Mouse (Mus musculus) ES-E14 (cell line): ENCODE results near the gene Syngr2. TPM values are rescaled to one million over a fixed set of nuclear protein-coding genes. Genes with fewer than 3 reads are reported as not detected.
"Not testable (repeated sequence)": the region's sequence is repeated elsewhere in the genome, so short reads cannot be mapped to it uniquely, and the experiment has no call there.

ENCODE experiments used
- DNase-seq: peaks from one replicate; pipeline ENCODE4 v3.0.0-alpha.2; 2013; ENCODE audit warnings: low read depth, low spot score
- H3K27ac ChIP-seq: 2 replicates; pipeline ENCODE4 v1.5.1; 2012; ENCODE audit warnings: low read depth, mild to moderate bottlenecking, low read length, moderate library complexity, mixed read lengths; ENCODE audit not compliant: poor library complexity, insufficient read depth, severe bottlenecking
- H3K36me3 ChIP-seq: 2 replicates; pipeline ENCODE4 v1.6.1; 2012; ENCODE audit warnings: mild to moderate bottlenecking, low read length, moderate library complexity, mixed read lengths; ENCODE audit not compliant: control insufficient read depth, poor library complexity, insufficient read depth, severe bottlenecking
- H3K4me1 ChIP-seq, 2 experiments: fragments of 150-350 bp in 1 of 2; sonication (generic) in 1 of 2; 2 replicates each; pipeline ENCODE4 v1.6.1; 2012; ENCODE audit warnings: low read length in 2 of 2, mild to moderate bottlenecking in 1 of 2, mixed read lengths in 1 of 2; ENCODE audit not compliant: control insufficient read depth in 2 of 2, insufficient read depth in 2 of 2, poor library complexity in 1 of 2
- H3K4me3 ChIP-seq, 2 experiments: fragments of 150-350 bp in 1 of 2; sonication (generic) in 1 of 2; 2 replicates each; pipeline ENCODE4 v1.5.1; 2012; ENCODE audit warnings: low read length in 2 of 2, low read depth in 1 of 2, mild to moderate bottlenecking in 1 of 2, mixed read lengths in 1 of 2; ENCODE audit not compliant: insufficient read depth in 1 of 2, poor library complexity in 1 of 2, severe bottlenecking in 1 of 2
- H3K9ac ChIP-seq: 2 replicates; pipeline ENCODE4 v1.6.1; 2012; ENCODE audit warnings: low read depth, mild to moderate bottlenecking, low read length, mixed read lengths; ENCODE audit not compliant: poor library complexity, insufficient read depth, severe bottlenecking
- H3K9me3 ChIP-seq: fragments of 150-350 bp; sonication (generic); 2 replicates; pipeline ENCODE4 v1.6.1; 2012; ENCODE audit warnings: low read depth, mild to moderate bottlenecking, low read length; ENCODE audit not compliant: control insufficient read depth, insufficient read depth
- CHD2 ChIP-seq: IDR thresholded peaks from 2 replicates; pipeline ENCODE4 v1.6.1; 2014; ENCODE audit warnings: mild to moderate bottlenecking, low read depth, low read length, inconsistent platforms
- HCFC1 ChIP-seq: IDR thresholded peaks from 2 replicates; pipeline ENCODE4 v1.6.1; 2012; ENCODE audit warnings: low read length, inconsistent platforms, borderline replicate concordance; ENCODE audit not compliant: insufficient read depth
- MAFK ChIP-seq: IDR thresholded peaks from 2 replicates; pipeline ENCODE4 v1.6.1; 2014; ENCODE audit warnings: mild to moderate bottlenecking, low read depth, low read length, inconsistent platforms; ENCODE audit not compliant: insufficient read depth
- ZC3H11A ChIP-seq: IDR thresholded peaks from 2 replicates; pipeline ENCODE4 v1.6.1; 2012; ENCODE audit warnings: low read depth, mild to moderate bottlenecking, inconsistent platforms, low read length, borderline replicate concordance
- ZNF384 ChIP-seq: IDR thresholded peaks from 2 replicates; pipeline ENCODE4 v1.6.1; 2012; ENCODE audit warnings: low read depth, low read length, inconsistent platforms
- in situ Hi-C, 2 experiments: fragments of 600-800 bp; cut with MboI; formaldehyde crosslinking; loops; one replicate each; pipeline ENCODE4 v1.15.1; 2025; ENCODE audit warnings: low sequenced_read_pairs in 2 of 2, inconsistent platforms in 1 of 2; ENCODE audit not compliant: unreplicated experiment in 2 of 2
- total RNA-seq: library from RNA; depleted of rRNA; stranded (reverse); fragments of 300-350 nt; gene quantifications from 2 replicates; pipeline ENCODE4 v1.2.3, GENCODE M21; 2012

The Syngr2 gene
- total RNA-seq, 1 experiment = 69.6 TPM

- in situ Hi-C loops = loop anchor here in 1 of 2 experiments (25.0 kb wide), 1 partner anchor 419 kb away; no protein-coding TSS in a partner anchor
- Histone ChIP-seq H3K4me3 (no peak overlapping the region), H3K27ac (no peak overlapping the region), H3K4me1 (peaks cover 4 to 5% of the 10 kb centered on the region in 2 experiments; a peak in 3 of 4 replicates), H3K9me3 (no peaks in the 10 kb centered on the region), H3K36me3 (no peaks in the 10 kb centered on the region), H3K9ac (no peak overlapping the region)
- no peak for DNase-seq
- TF ChIP-seq ZNF384 (no peak), HCFC1 (no peak), CHD2 (no peak), ZC3H11A (no peak), MAFK (no peak)
These were observed 2.7 kb upstream of the Syngr2 start for GRCm38 (mm10) chr11:117806781-117807180.

DNA sequence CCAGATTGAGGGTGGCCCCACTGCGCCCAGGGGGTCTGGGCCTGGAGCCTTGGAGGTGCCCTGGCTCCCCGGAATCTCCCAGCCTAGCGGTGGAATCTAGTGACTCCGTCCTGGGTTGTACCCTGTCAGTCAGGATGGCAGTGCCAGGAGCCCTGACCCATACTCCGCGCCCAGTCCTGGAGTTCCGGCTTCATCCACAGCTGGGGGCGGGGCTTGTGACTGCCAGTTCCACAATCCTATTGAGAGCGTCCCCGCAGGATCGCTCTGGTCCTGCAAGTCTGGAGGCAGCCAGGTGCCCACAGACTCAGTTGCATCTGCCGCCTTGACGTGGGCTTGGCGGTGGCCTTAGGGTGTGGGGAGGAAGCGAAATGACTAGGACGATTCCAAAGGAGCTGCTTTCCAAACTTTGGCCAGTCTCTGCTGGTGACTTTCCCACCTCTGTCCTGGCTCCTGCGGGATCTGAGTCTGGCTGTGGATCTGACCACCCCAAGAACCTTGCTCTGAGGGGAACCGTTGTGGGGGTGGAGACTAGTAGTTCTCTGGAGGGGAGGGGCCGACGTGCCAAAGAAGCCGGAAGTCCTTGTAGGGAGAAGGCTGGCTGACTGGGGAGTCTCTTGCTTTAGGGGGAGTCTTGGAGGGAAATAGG lies 1.1 kb downstream of the Syngr2 start:
- peak; percentile 77 for DNase-seq
- Histone ChIP-seq H3K36me3 (peaks cover 28% of the 10 kb centered on the region), H3K4me3 (peak overlapping the region; percentile 77 to 96), H3K4me1 (peaks cover 5 to 9% of the 10 kb centered on the region in 2 experiments; a peak in 3 of 4 replicates), H3K9me3 (no peaks in the 10 kb centered on the region), H3K9ac (peak overlapping the region; percentile 90), H3K27ac (no peak overlapping the region)
- in situ Hi-C loops = loop anchor here in 1 of 2 experiments (25.0 kb wide), 1 partner anchor 423 kb away; no protein-coding TSS in a partner anchor
- TF ChIP-seq MAFK (no peak), ZNF384 (no peak), ZC3H11A (no peak), CHD2 (no peak), HCFC1 (no peak)

DNA sequence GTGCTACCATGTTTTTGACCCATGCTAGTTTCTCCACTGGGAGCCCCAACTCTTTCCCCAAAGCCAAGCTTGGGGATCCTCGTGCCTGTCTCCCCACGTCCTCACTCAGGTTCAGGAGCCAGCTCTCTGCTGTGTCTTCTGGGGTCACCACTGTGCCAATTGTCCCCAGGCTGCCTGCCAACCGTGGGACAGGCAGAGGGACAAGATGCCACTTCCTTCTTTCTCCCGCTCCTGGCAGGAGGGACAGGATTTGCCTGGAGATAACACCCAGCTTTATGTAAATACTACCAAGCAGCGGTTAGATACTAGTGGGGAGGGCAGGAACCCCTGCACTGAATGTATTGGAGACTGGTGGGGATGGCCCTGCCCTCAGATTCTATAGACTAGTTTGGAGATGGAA lies 4.4 kb downstream of the Syngr2 start:
- Histone ChIP-seq H3K9me3 (no peaks in the 10 kb centered on the region), H3K27ac (no peak overlapping the region), H3K4me3 (no peak overlapping the region), H3K36me3 (peaks cover 44% of the 10 kb centered on the region), H3K4me1 (peaks cover 5 to 9% of the 10 kb centered on the region in 2 experiments; a peak in 3 of 4 replicates), H3K9ac (no peak overlapping the region)
- DNase-seq = no peak
- no peak for TF ChIP-seq ZNF384
- no peak for TF ChIP-seq HCFC1
- no peak for TF ChIP-seq ZC3H11A
- no peak for TF ChIP-seq CHD2
- TF ChIP-seq MAFK = no peak
- in situ Hi-C loops = loop anchor here in 1 of 2 experiments (25.0 kb wide), 1 partner anchor 427 kb away; no protein-coding TSS in a partner anchor

DNA sequence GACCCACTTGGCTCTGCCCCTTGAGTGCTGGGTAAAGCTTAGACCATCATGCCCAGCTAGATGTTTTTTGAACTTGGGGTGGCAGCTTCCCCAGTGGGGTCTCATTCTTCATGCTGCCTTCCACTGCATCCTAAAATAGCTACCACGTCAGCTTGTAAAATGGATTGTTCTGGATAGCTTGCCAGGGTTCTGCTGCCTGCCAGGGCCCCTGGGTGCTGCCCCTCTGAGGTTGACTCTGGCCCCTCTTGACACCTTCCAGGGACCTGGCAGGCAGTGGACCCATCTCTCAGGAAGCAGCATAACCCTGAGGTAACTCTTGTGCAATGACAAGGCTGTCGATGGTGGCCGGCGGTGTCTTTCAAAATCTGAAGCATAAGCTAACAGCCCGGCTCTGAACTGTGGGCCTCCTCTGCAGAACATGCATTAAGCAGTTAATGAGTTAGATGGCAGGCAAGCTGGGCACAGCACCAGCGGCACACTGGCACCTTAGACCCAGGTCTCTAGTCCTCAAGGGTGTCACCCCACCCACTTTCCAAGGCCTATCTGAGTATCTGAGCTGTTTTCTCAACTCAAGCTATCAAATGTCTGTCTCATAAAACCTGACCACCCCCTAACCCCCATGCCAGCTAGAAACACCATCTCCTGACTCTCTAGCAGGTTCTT lies 5.4 kb downstream of the Syngr2 start:
- in situ Hi-C loops = loop anchor here in 1 of 2 experiments (25.0 kb wide), 1 partner anchor 428 kb away; no protein-coding TSS in a partner anchor
- peaks cover 5 to 10% of the 10 kb centered on the region in 2 experiments; a peak in 3 of 4 replicates for H3K4me1 ChIP-seq
- H3K27ac ChIP-seq = no peak overlapping the region
- TF ChIP-seq HCFC1 (no peak), ZNF384 (no peak), ZC3H11A (no peak), MAFK (no peak), CHD2 (no peak)
- no peak for DNase-seq
- no peak overlapping the region for H3K9ac ChIP-seq
- peaks cover 48% of the 10 kb centered on the region for H3K36me3 ChIP-seq
- H3K4me3 ChIP-seq = no peak overlapping the region
- no peaks in the 10 kb centered on the region for H3K9me3 ChIP-seq

- not testable (repeated sequence) for H3K27ac ChIP-seq, DNase-seq, H3K4me3 ChIP-seq, H3K9ac ChIP-seq, H3K9me3 ChIP-seq
- in situ Hi-C loops = loop anchor here in 1 of 2 experiments (25.0 kb wide), 1 partner anchor 429 kb away; no protein-coding TSS in a partner anchor
- peaks cover 5 to 10% of the 10 kb centered on the region in 2 experiments; a peak in 3 of 4 replicates for H3K4me1 ChIP-seq
- H3K36me3 ChIP-seq = peaks cover 56% of the 10 kb centered on the region
These were observed 6.4 kb downstream of the Syngr2 start for GRCm38 (mm10) chr11:117815850-117816249.
